Mouse (Mus musculus): ENCODE measurements around the gene 3110009E18Rik. TPM values are rescaled to one million over a fixed set of nuclear protein-coding genes. Genes with fewer than 3 reads are reported as not detected.

3110009E18Rik gene
- polyA plus RNA-seq, 2 experiments: 3.5 to 10.4 TPM

- H3K36me3 ChIP-seq (replicated peaks; ENCODE audit: control insufficient read depth, insufficient read depth, low read depth): no peaks in the 10 kb centered on the region
- no peaks in the 10 kb centered on the region for H3K9me3 ChIP-seq (ENCODE audit: control insufficient read depth, low read length)
- H3K4me2 ChIP-seq (ENCODE audit: low read depth): no peak overlapping the region
- H3K4me3 ChIP-seq (ENCODE audit: insufficient read depth in 1 of 2, low read depth in 2 of 2, low read length in 2 of 2): no peak overlapping the region
- ATAC-seq (ENCODE audit: insufficient read depth) (no peak), DNase-seq (ENCODE audit: low read depth in 3 of 3, low spot score in 3 of 3) (no peak)
- 52% methylated on average over 6 of the region's 6 CpGs for WGBS (ENCODE audit: insufficient replicate concordance)
- H3K4me1 ChIP-seq (replicated peaks; ENCODE audit: control insufficient read depth in 2 of 2, insufficient read depth in 2 of 2, low read length in 1 of 2): no peaks in the 10 kb centered on the region
- H3K9ac ChIP-seq (replicated peaks): no peak overlapping the region
- no peak overlapping the region for H3K27ac ChIP-seq
- TF ChIP-seq CTCF (IDR thresholded peaks at IDR 0.05; ENCODE audit: low read depth) (no peak), EP300 (IDR thresholded peaks at IDR 0.05; ENCODE audit: low read depth) (no peak)
- H3K27me3 ChIP-seq (ENCODE audit: control insufficient read depth, insufficient read depth, low read length): no peaks in the 10 kb centered on the region
Observed at GRCm38 (mm10) chr1:120192321-120192720, 71.3 kb downstream of the 3110009E18Rik start.

GRCm38 (mm10) chr1:120193586-120193985 lies 72.6 kb downstream of the 3110009E18Rik start:
- H3K4me2 ChIP-seq (ENCODE audit: low read depth): no peak overlapping the region
- no peaks in the 10 kb centered on the region for H3K36me3 ChIP-seq (replicated peaks; ENCODE audit: control insufficient read depth, insufficient read depth, low read depth)
- WGBS (ENCODE audit: insufficient replicate concordance): 74% methylated on average over 10 of the region's 10 CpGs
- TF ChIP-seq EP300 (IDR thresholded peaks at IDR 0.05; ENCODE audit: low read depth): no peak
- no peak for TF ChIP-seq CTCF (IDR thresholded peaks at IDR 0.05; ENCODE audit: low read depth)
- DNase-seq (ENCODE audit: low read depth in 3 of 3, low spot score in 3 of 3): no peak
- H3K27me3 ChIP-seq (ENCODE audit: control insufficient read depth, insufficient read depth, low read length): no peaks in the 10 kb centered on the region
- no peak overlapping the region for H3K9ac ChIP-seq (replicated peaks)
- H3K4me3 ChIP-seq (ENCODE audit: insufficient read depth in 1 of 2, low read depth in 2 of 2, low read length in 2 of 2): no peak overlapping the region
- H3K27ac ChIP-seq: no peak overlapping the region
- H3K4me1 ChIP-seq (replicated peaks; ENCODE audit: control insufficient read depth in 2 of 2, insufficient read depth in 2 of 2, low read length in 1 of 2): no peaks in the 10 kb centered on the region
- H3K9me3 ChIP-seq (ENCODE audit: control insufficient read depth, low read length): no peaks in the 10 kb centered on the region
- ATAC-seq (ENCODE audit: insufficient read depth): no peak

GRCm38 (mm10) chr1:120195947-120196346 lies 75.0 kb downstream of the 3110009E18Rik start:
- Histone ChIP-seq H3K27me3 (ENCODE audit: control insufficient read depth, insufficient read depth, low read length) (no peaks in the 10 kb centered on the region), H3K4me2 (ENCODE audit: low read depth) (no peak overlapping the region), H3K9ac (replicated peaks) (no peak overlapping the region), H3K36me3 (replicated peaks; ENCODE audit: control insufficient read depth, insufficient read depth, low read depth) (no peaks in the 10 kb centered on the region), H3K9me3 (ENCODE audit: control insufficient read depth, low read length) (no peaks in the 10 kb centered on the region), H3K4me1 (replicated peaks; ENCODE audit: control insufficient read depth in 2 of 2, insufficient read depth in 2 of 2, low read length in 1 of 2) (no peaks in the 10 kb centered on the region), H3K4me3 (ENCODE audit: insufficient read depth in 1 of 2, low read depth in 2 of 2, low read length in 2 of 2) (no peak overlapping the region), H3K27ac (no peak overlapping the region)
- ATAC-seq (ENCODE audit: insufficient read depth): no peak
- TF ChIP-seq EP300 (IDR thresholded peaks at IDR 0.05; ENCODE audit: low read depth) (no peak), CTCF (IDR thresholded peaks at IDR 0.05; ENCODE audit: low read depth) (no peak)
- DNase-seq (ENCODE audit: low read depth in 3 of 3, low spot score in 3 of 3): no peak
- 51% methylated on average over 5 of the region's 5 CpGs for WGBS (ENCODE audit: insufficient replicate concordance)

GRCm38 (mm10) chr1:120196724-120197123 lies 75.7 kb downstream of the 3110009E18Rik start:
- no peak overlapping the region for H3K9ac ChIP-seq (replicated peaks)
- no peak overlapping the region for H3K4me2 ChIP-seq (ENCODE audit: low read depth)
- WGBS (ENCODE audit: insufficient replicate concordance): 67% methylated on average over 2 of the region's 2 CpGs
- no peaks in the 10 kb centered on the region for H3K9me3 ChIP-seq (ENCODE audit: control insufficient read depth, low read length)
- no peak for DNase-seq (ENCODE audit: low read depth in 3 of 3, low spot score in 3 of 3)
- ATAC-seq (ENCODE audit: insufficient read depth): no peak
- H3K27me3 ChIP-seq (ENCODE audit: control insufficient read depth, insufficient read depth, low read length): no peaks in the 10 kb centered on the region
- H3K4me3 ChIP-seq (ENCODE audit: insufficient read depth in 1 of 2, low read depth in 2 of 2, low read length in 2 of 2): no peak overlapping the region
- H3K27ac ChIP-seq: no peak overlapping the region
- H3K4me1 ChIP-seq (replicated peaks; ENCODE audit: control insufficient read depth in 2 of 2, insufficient read depth in 2 of 2, low read length in 1 of 2): no peaks in the 10 kb centered on the region
- TF ChIP-seq CTCF (IDR thresholded peaks at IDR 0.05; ENCODE audit: low read depth) (no peak), EP300 (IDR thresholded peaks at IDR 0.05; ENCODE audit: low read depth) (no peak)
- H3K36me3 ChIP-seq (replicated peaks; ENCODE audit: control insufficient read depth, insufficient read depth, low read depth): no peaks in the 10 kb centered on the region

- H3K27me3 ChIP-seq (ENCODE audit: control insufficient read depth, insufficient read depth, low read length): no peaks in the 10 kb centered on the region
- no peaks in the 10 kb centered on the region for H3K36me3 ChIP-seq (replicated peaks; ENCODE audit: control insufficient read depth, insufficient read depth, low read depth)
- 10% methylated on average over 5 of the region's 5 CpGs for whole genome bisulfite sequencing (ENCODE audit: insufficient replicate concordance)
- peak; percentile 95 for TF ChIP-seq CTCF (IDR thresholded peaks at IDR 0.05; ENCODE audit: low read depth)
- TF ChIP-seq EP300 (IDR thresholded peaks at IDR 0.05; ENCODE audit: low read depth): no peak
- H3K4me3 ChIP-seq (ENCODE audit: insufficient read depth in 1 of 2, low read depth in 2 of 2, low read length in 2 of 2): no peak overlapping the region
- no peak overlapping the region for H3K27ac ChIP-seq
- H3K9me3 ChIP-seq (ENCODE audit: control insufficient read depth, low read length): no peaks in the 10 kb centered on the region
- H3K9ac ChIP-seq (replicated peaks): no peak overlapping the region
- no peak overlapping the region for H3K4me2 ChIP-seq (ENCODE audit: low read depth)
- ATAC-seq (ENCODE audit: insufficient read depth) (no peak), DNase-seq (ENCODE audit: low read depth in 3 of 3, low spot score in 3 of 3) (peak; percentile 3 to 20 (median 16))
- no peaks in the 10 kb centered on the region for H3K4me1 ChIP-seq (replicated peaks; ENCODE audit: control insufficient read depth in 2 of 2, insufficient read depth in 2 of 2, low read length in 1 of 2)
Observed at GRCm38 (mm10) chr1:120197189-120197588, 76.2 kb downstream of the 3110009E18Rik start.

Data from liver, embryonic 14.5 days (tissue).